Mouse (Mus musculus): Measurements from ENCODE around the gene Thbs3. TPM values are rescaled to one million over a fixed set of nuclear protein-coding genes. Genes with fewer than 3 reads are reported as not detected.

Thbs3 gene
- polyA plus RNA-seq, 1 experiment from 2014 or later, result 48.2 TPM

GRCm38 (mm10) chr3:89270051-89270755, 55.2 kb downstream of the Thbs3 start, which contains the start of gene Slc50a1:
Gene Slc50a1 (minus strand): TSS chr3:89270570.
- peak within 1 kb of the TSS; percentile 68 for H3K9ac ChIP-seq
- H3K4me3 ChIP-seq, result peak within 1 kb of the TSS; percentile 50
- H3K27ac ChIP-seq, result no peak within 1 kb of the TSS
- ATAC-seq (ENCODE audit: low FRiP score, low read depth), result peak; percentile 19; the same call in 1 of the 2 replicates
- no peaks in the 10 kb centered on the region for H3K9me3 ChIP-seq
- H3K4me2 ChIP-seq (replicated peaks), result peak within 1 kb of the TSS; percentile 75
- 4% methylated on average over 39 of the region's 39 CpGs for WGBS
- H3K36me3 ChIP-seq, result no peaks in the 10 kb centered on the region
- H3K4me1 ChIP-seq, result peaks cover 28% of the 10 kb centered on the region
- no peaks in the 10 kb centered on the region for H3K27me3 ChIP-seq (replicated peaks)

- Histone ChIP-seq H3K4me3 (peak overlapping the region; percentile 50; the same call in 1 of the 2 replicates), H3K9me3 (no peaks in the 10 kb centered on the region), H3K27me3 (replicated peaks) (no peaks in the 10 kb centered on the region), H3K36me3 (no peaks in the 10 kb centered on the region), H3K9ac (no peak overlapping the region; the same call in 1 of the 2 replicates), H3K4me1 (peaks cover 28% of the 10 kb centered on the region), H3K4me2 (replicated peaks) (peak overlapping the region; percentile 75), H3K27ac (no peak overlapping the region)
- no peak for ATAC-seq (ENCODE audit: low FRiP score, low read depth)
- WGBS, result 78% methylated on average over 6 of the region's 6 CpGs
These were observed 55.9 kb downstream of the Thbs3 start for GRCm38 (mm10) chr3:89270891-89271290.

- no peaks in the 10 kb centered on the region for H3K36me3 ChIP-seq
- no peaks in the 10 kb centered on the region for H3K27me3 ChIP-seq (replicated peaks)
- H3K4me1 ChIP-seq, result peaks cover 27% of the 10 kb centered on the region
- H3K27ac ChIP-seq, result no peak overlapping the region
- ATAC-seq (ENCODE audit: low FRiP score, low read depth), result no peak
- H3K4me3 ChIP-seq, result no peak overlapping the region
- no peak overlapping the region for H3K9ac ChIP-seq
- WGBS, result 67% methylated on average over 6 of the region's 6 CpGs
- no peak overlapping the region for H3K4me2 ChIP-seq (replicated peaks)
- H3K9me3 ChIP-seq, result no peaks in the 10 kb centered on the region
These were observed 56.8 kb downstream of the Thbs3 start for GRCm38 (mm10) chr3:89271760-89272159.

- Histone ChIP-seq H3K27ac (no peak overlapping the region), H3K4me3 (no peak overlapping the region), H3K36me3 (no peaks in the 10 kb centered on the region), H3K9me3 (no peaks in the 10 kb centered on the region), H3K4me1 (peaks cover 37% of the 10 kb centered on the region), H3K27me3 (replicated peaks) (peaks cover 35% of the 10 kb centered on the region), H3K4me2 (replicated peaks) (no peak overlapping the region), H3K9ac (no peak overlapping the region)
- 92% methylated on average over 13 of the region's 13 CpGs for WGBS
- no peak for ATAC-seq (ENCODE audit: low FRiP score, low read depth)
These were observed 61.1 kb downstream of the Thbs3 start for GRCm38 (mm10) chr3:89276061-89276460.

MicroRNA genes within 50 kb of the gene (microRNA counts, 519-probe panel; counts per million panel counts)
- microRNA mmu-miR-92b, result 342 counts per million, percentile 67 among the panel's probes with 10 or more counts

Small RNA genes within 50 kb of the gene (microRNA-seq; reads per million reads assigned to microRNA genes)
- 10,100 reads per million, percentile 96 among the genes with 10 or more reads in this experiment for gene Mir92b

Other genes starting within 250 kb of the Thbs3 start
- gene Rusc1, start 121.9 kb upstream of the Thbs3 start, polyA plus RNA-seq (2016; fragmentation: Nextera tagmentation; extraction: Ambion mirVana), result 70.2 and 78.8 TPM in 2 replicates
- not detected in 2 replicates for gene Gm43738, start 114.1 kb upstream of the Thbs3 start, polyA plus RNA-seq (2016; fragmentation: Nextera tagmentation; extraction: Ambion mirVana)
- 353 and 354 TPM in 2 replicates for gene Fdps, start 113.2 kb upstream of the Thbs3 start, polyA plus RNA-seq (2016; fragmentation: Nextera tagmentation; extraction: Ambion mirVana)
- gene Pklr, start 79.0 kb upstream of the Thbs3 start, polyA plus RNA-seq (2016; fragmentation: Nextera tagmentation; extraction: Ambion mirVana), result 0.43 and 0.46 TPM in 2 replicates
- gene Hcn3, start 55.0 kb upstream of the Thbs3 start, polyA plus RNA-seq (2016; fragmentation: Nextera tagmentation; extraction: Ambion mirVana), result 19.5 and 23.2 TPM in 2 replicates
- 38.5 and 43.0 TPM in 2 replicates for gene Clk2, start 50.4 kb upstream of the Thbs3 start, polyA plus RNA-seq (2016; fragmentation: Nextera tagmentation; extraction: Ambion mirVana)
- gene Scamp3, start 37.7 kb upstream of the Thbs3 start, polyA plus RNA-seq (2016; fragmentation: Nextera tagmentation; extraction: Ambion mirVana), result 109 and 110 TPM in 2 replicates
- 34.1 and 42.5 TPM in 2 replicates for gene Fam189b, start 32.0 kb upstream of the Thbs3 start, polyA plus RNA-seq (2016; fragmentation: Nextera tagmentation; extraction: Ambion mirVana)
- 44.0 and 50.3 TPM in 2 replicates for gene Gba, start 12.3 kb upstream of the Thbs3 start, polyA plus RNA-seq (2016; fragmentation: Nextera tagmentation; extraction: Ambion mirVana)
- gene Mtx1, start 11.9 kb downstream of the Thbs3 start, polyA plus RNA-seq (2016; fragmentation: Nextera tagmentation; extraction: Ambion mirVana), result 174 TPM in 2 replicates
- 0.84 and 1.1 TPM in 2 replicates for gene Muc1, start 13.9 kb downstream of the Thbs3 start, polyA plus RNA-seq (2016; fragmentation: Nextera tagmentation; extraction: Ambion mirVana)
- gene Krtcap2, start 30.8 kb downstream of the Thbs3 start, polyA plus RNA-seq (2016; fragmentation: Nextera tagmentation; extraction: Ambion mirVana), result 232 and 252 TPM in 2 replicates
- gene Trim46, start 31.1 kb downstream of the Thbs3 start, polyA plus RNA-seq (2016; fragmentation: Nextera tagmentation; extraction: Ambion mirVana), result 32.4 and 33.5 TPM in 2 replicates
- 76.4 and 83.4 TPM in 2 replicates for gene Dpm3, start 44.2 kb downstream of the Thbs3 start, polyA plus RNA-seq (2016; fragmentation: Nextera tagmentation; extraction: Ambion mirVana)
- 39.0 and 40.2 TPM in 2 replicates for gene Slc50a1, start 55.4 kb downstream of the Thbs3 start, polyA plus RNA-seq (2016; fragmentation: Nextera tagmentation; extraction: Ambion mirVana)
- gene Efna1, start 66.0 kb downstream of the Thbs3 start, polyA plus RNA-seq (2016; fragmentation: Nextera tagmentation; extraction: Ambion mirVana), result 14.4 and 15.9 TPM in 2 replicates
- 51.3 and 54.7 TPM in 2 replicates for gene Efna3, start 107.8 kb downstream of the Thbs3 start, polyA plus RNA-seq (2016; fragmentation: Nextera tagmentation; extraction: Ambion mirVana)
- gene Efna4, start 122.8 kb downstream of the Thbs3 start, polyA plus RNA-seq (2016; fragmentation: Nextera tagmentation; extraction: Ambion mirVana), result 15.8 and 17.8 TPM in 2 replicates
- gene Adam15, start 134.8 kb downstream of the Thbs3 start, polyA plus RNA-seq (2016; fragmentation: Nextera tagmentation; extraction: Ambion mirVana), result 37.1 and 40.4 TPM in 2 replicates
- gene Dcst2, start 146.8 kb downstream of the Thbs3 start, polyA plus RNA-seq (2016; fragmentation: Nextera tagmentation; extraction: Ambion mirVana), result 0.10 and 0.17 TPM in 2 replicates
- gene Dcst1, start 150.1 kb downstream of the Thbs3 start, polyA plus RNA-seq (2016; fragmentation: Nextera tagmentation; extraction: Ambion mirVana), result 0.57 and 0.68 TPM in 2 replicates
- 0.70 and 0.71 TPM in 2 replicates for gene Zbtb7b, start 179.6 kb downstream of the Thbs3 start, polyA plus RNA-seq (2016; fragmentation: Nextera tagmentation; extraction: Ambion mirVana)
- gene Lenep, start 187.6 kb downstream of the Thbs3 start, polyA plus RNA-seq (2016; fragmentation: Nextera tagmentation; extraction: Ambion mirVana), result 0.37 and 0.46 TPM in 2 replicates
- gene Flad1, start 196.7 kb downstream of the Thbs3 start, polyA plus RNA-seq (2016; fragmentation: Nextera tagmentation; extraction: Ambion mirVana), result 33.4 and 35.0 TPM in 2 replicates
- gene Cks1b, start 203.2 kb downstream of the Thbs3 start, polyA plus RNA-seq (2016; fragmentation: Nextera tagmentation; extraction: Ambion mirVana), result 252 and 272 TPM in 2 replicates
- 51.4 and 57.5 TPM in 2 replicates for gene Shc1, start 203.3 kb downstream of the Thbs3 start, polyA plus RNA-seq (2016; fragmentation: Nextera tagmentation; extraction: Ambion mirVana)
- 55.9 and 57.3 TPM in 2 replicates for gene Pygo2, start 215.0 kb downstream of the Thbs3 start, polyA plus RNA-seq (2016; fragmentation: Nextera tagmentation; extraction: Ambion mirVana)
- 15.5 and 16.8 TPM in 2 replicates for gene Pbxip1, start 221.5 kb downstream of the Thbs3 start, polyA plus RNA-seq (2016; fragmentation: Nextera tagmentation; extraction: Ambion mirVana)
- 81.6 and 84.1 TPM in 2 replicates for gene Pmvk, start 239.4 kb downstream of the Thbs3 start, polyA plus RNA-seq (2016; fragmentation: Nextera tagmentation; extraction: Ambion mirVana)